Mouse (Mus musculus) liver, embryonic 14.5 days (tissue): ENCODE measurements around the gene Gm45021.

Experiments used
- CTCF ChIP-seq: IDR thresholded peaks from 2 replicates; pipeline ENCODE4 v1.5.1; 2016; ENCODE audit warnings: antibody characterized with exemption, low read depth, control low read depth
- EP300 ChIP-seq: IDR thresholded peaks from 2 replicates; pipeline ENCODE4 v1.6.1; 2016; ENCODE audit warnings: antibody characterized with exemption, low read depth

DNA sequence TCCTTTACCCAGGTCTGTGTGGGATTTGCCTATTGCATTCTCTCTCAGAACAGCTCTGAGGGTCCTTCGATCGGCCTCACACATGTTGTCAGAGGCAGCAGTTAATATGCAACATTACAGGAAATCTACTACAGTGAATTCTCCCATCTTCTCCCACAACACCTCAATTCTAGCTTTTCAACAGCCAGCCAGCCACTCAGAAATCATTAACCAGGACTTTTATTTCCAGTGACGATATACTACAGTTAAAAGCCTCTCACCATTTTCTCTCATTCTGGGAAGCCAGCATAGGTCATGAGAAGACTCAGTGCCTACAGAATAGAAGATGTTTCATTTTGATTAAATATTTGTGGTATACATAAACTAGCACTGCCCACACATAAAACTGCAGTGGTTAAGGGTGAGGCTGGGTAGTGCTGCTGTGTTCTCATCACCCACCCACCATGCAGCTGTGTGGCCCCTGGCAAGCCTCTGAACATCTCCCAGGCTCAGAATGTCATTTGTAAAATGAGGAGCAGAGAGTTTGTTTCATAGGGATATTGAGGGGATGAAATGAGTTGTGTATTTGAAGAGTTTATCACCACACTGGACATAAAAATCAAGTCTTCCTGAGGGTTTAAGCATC, 1.9 kb downstream of the Gm45021 start:
- TF ChIP-seq CTCF (no peak), EP300 (no peak)
